Mouse (Mus musculus) left cerebral cortex, adult 9 months (tissue): Measurements from ENCODE around the gene Nup50.

Source experiments
- DNase-seq, 2 experiments: peaks; one replicate each; pipeline ENCODE4 v3.0.0; 2022; ENCODE audit warnings: low spot score in 2 of 2

Gene Nup50

GRCm38 (mm10) chr15:84987874-84988825, 64.9 kb downstream of the Nup50 start, which contains the start of gene 5031439G07Rik:
5031439G07Rik (minus strand) TSS chr15:84988551.
- peak; percentile 84 to 89 for DNase-seq

DNA sequence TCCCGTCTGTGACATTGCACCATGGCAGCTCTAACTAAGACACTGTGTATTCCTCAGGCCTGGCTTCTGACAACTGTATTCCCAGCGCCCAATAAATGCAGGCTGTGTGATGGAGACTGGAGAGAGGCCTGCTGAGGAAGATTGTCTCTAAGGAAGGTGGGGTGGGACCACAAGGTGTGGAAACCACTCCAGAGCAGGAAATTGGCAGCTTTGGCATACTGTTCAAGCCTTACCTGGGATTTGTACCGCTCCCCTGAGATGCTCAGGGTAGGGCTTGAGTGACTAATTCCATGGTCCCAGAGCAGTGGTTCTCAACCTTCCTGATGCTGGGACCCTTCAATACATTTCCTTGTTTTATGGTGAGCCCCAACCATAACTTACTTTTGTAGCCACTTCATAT, 65.9 kb downstream of the Nup50 start:
- no peak for DNase-seq

GRCm38 (mm10) chr15:84989771-84990170, 66.6 kb downstream of the Nup50 start:
- DNase-seq: peak in 1 of 2 experiments; percentile 52
